Mouse (Mus musculus): ENCODE data around the gene Abhd6. TPM values are rescaled to one million over a fixed set of nuclear protein-coding genes. Genes with fewer than 3 reads are reported as not detected.
A peak's percentile ranks its signal among the peaks of the same experiment; 100 is the strongest.

Gene Abhd6
- total and polyA plus RNA-seq, 3 experiments = not detected

- H3K4me3 ChIP-seq (ENCODE audit: low read depth, low read length) = no peak overlapping the region
- no peak for ATAC-seq (ENCODE audit: extremely low read depth, insufficient number of reproducible peaks, low FRiP score, poor library complexity, severe bottlenecking)
These were observed 11.5 kb upstream of the Abhd6 start for GRCm38 (mm10) chr14:7991108-7991776.

DNA sequence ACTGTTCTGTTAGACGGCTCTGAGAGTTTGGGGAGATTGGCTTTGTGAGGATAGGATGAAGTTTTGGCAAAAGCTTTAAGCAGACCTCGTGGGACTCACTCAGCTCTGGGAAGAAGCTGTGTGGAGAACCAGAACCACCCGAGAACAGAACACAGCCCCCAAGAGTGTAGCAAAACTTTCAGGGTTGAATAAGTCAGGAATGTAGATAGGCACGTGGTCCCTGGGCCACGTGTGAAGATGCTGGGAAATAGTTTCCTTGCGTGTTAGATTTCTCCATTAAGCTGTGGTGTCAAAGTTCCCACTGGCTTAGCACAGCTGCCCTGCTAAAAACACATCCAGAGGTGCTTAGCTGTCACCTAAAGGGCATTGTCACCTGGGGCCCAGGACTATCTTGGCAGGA, 10.5 kb upstream of the Abhd6 start:
- H3K4me3 ChIP-seq (ENCODE audit: low read depth, low read length) = no peak overlapping the region
- 0 out of 2 replicates have a peak, but pooled peaks cover under 1% of the 10 kb centered on the region for H3K4me1 ChIP-seq (ENCODE audit: insufficient read depth, low read depth, low read length)
- ATAC-seq (ENCODE audit: extremely low read depth, insufficient number of reproducible peaks, low FRiP score, poor library complexity, severe bottlenecking) (no peak), DNase-seq (ENCODE audit: low spot score) (no peak)
- 0 out of 2 replicates have a peak, but pooled peaks cover 2% of the 10 kb centered on the region for H3K27me3 ChIP-seq (ENCODE audit: insufficient read depth, low read length)
- H3K9me3 ChIP-seq (replicated peaks) = no peaks in the 10 kb centered on the region
- TF ChIP-seq TAL1 (conservative IDR thresholded peaks at IDR 0.05; ENCODE audit: low read depth, low read length) (no peak), POLR2AphosphoS5 (IDR thresholded peaks at IDR 0.05; ENCODE audit: insufficient replicate concordance, low read depth, low read length) (no peak), GATA1 (IDR thresholded peaks at IDR 0.05; ENCODE audit: borderline replicate concordance, low read length) (no peak), CTCF (IDR thresholded peaks at IDR 0.05; ENCODE audit: low read depth, low read length) (no peak), GATA2 (IDR thresholded peaks at IDR 0.05; ENCODE audit: borderline replicate concordance, low read depth, low read length) (no peak)
- no peaks in the 10 kb centered on the region for H3K36me3 ChIP-seq (replicated peaks)

More at GRCm38 (mm10) chr14:7991108-7991776, 11.5 kb upstream of the Abhd6 start:
- no peaks in the 10 kb centered on the region for H3K9me3 ChIP-seq (replicated peaks)
- H3K27me3 ChIP-seq (ENCODE audit: insufficient read depth, low read length) = 0 out of 2 replicates have a peak, but pooled peaks cover 2% of the 10 kb centered on the region
- H3K4me1 ChIP-seq (ENCODE audit: insufficient read depth, low read depth, low read length) = 0 out of 2 replicates have a peak, but pooled peaks cover 3% of the 10 kb centered on the region
- TF ChIP-seq CTCF (IDR thresholded peaks at IDR 0.05; ENCODE audit: low read depth, low read length) (no peak), POLR2AphosphoS5 (IDR thresholded peaks at IDR 0.05; ENCODE audit: insufficient replicate concordance, low read depth, low read length) (no peak), GATA2 (IDR thresholded peaks at IDR 0.05; ENCODE audit: borderline replicate concordance, low read depth, low read length) (no peak), TAL1 (conservative IDR thresholded peaks at IDR 0.05; ENCODE audit: low read depth, low read length) (no peak), GATA1 (IDR thresholded peaks at IDR 0.05; ENCODE audit: borderline replicate concordance, low read length) (no peak)
- H3K36me3 ChIP-seq (replicated peaks) = no peaks in the 10 kb centered on the region
- no peak for DNase-seq (ENCODE audit: low spot score)

GRCm38 (mm10) chr14:7994271-7994767, 8.4 kb upstream of the Abhd6 start, which contains the start of gene Dnase1l3:
TSS of gene Dnase1l3 (minus strand) at chr14:7994573.
- no peak within 1 kb of the TSS for H3K4me3 ChIP-seq (ENCODE audit: low read depth, low read length)
- TF ChIP-seq TAL1 (conservative IDR thresholded peaks at IDR 0.05; ENCODE audit: low read depth, low read length) (no peak), CTCF (IDR thresholded peaks at IDR 0.05; ENCODE audit: low read depth, low read length) (no peak), GATA2 (IDR thresholded peaks at IDR 0.05; ENCODE audit: borderline replicate concordance, low read depth, low read length) (no peak), GATA1 (IDR thresholded peaks at IDR 0.05; ENCODE audit: borderline replicate concordance, low read length) (no peak), POLR2AphosphoS5 (IDR thresholded peaks at IDR 0.05; ENCODE audit: insufficient replicate concordance, low read depth, low read length) (no peak)
- DNase-seq (ENCODE audit: low spot score) = no peak
- 0 out of 2 replicates have a peak, but pooled peaks cover 2% of the 10 kb centered on the region for H3K27me3 ChIP-seq (ENCODE audit: insufficient read depth, low read length)
- no peaks in the 10 kb centered on the region for H3K9me3 ChIP-seq (replicated peaks)
- no peaks in the 10 kb centered on the region for H3K4me1 ChIP-seq (ENCODE audit: insufficient read depth, low read depth, low read length)
- no peak for ATAC-seq (ENCODE audit: extremely low read depth, insufficient number of reproducible peaks, low FRiP score, poor library complexity, severe bottlenecking)
- H3K36me3 ChIP-seq (replicated peaks) = no peaks in the 10 kb centered on the region

DNA sequence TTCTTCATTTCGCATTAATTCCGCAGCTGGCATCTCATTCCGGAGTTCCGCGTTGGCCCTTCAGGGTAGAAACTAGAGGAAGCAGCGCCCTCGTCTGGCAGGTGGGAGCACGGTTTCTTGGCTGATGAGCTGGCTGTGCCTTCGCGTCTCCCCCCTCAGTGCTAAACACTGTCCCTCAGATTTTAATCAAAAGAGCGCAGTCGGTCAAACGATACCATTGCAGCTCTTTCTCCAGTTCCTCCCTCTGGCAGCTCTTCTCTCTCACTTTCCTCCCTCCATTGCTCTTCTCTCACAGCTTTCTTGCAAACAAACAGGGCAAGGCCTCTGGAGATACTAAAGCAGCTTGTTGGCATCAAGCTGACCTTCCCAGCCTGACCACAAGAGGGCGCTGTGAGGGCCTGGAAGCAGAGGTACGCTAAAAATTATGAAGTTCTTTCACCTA, 5.4 kb upstream of the Abhd6 start:
- TF ChIP-seq CTCF (IDR thresholded peaks at IDR 0.05; ENCODE audit: low read depth, low read length) = peak; percentile 91
- no peak for TF ChIP-seq POLR2AphosphoS5 (IDR thresholded peaks at IDR 0.05; ENCODE audit: insufficient replicate concordance, low read depth, low read length)
- DNase-seq (ENCODE audit: low spot score) (peak; percentile 16), ATAC-seq (ENCODE audit: extremely low read depth, insufficient number of reproducible peaks, low FRiP score, poor library complexity, severe bottlenecking) (no peak)
- Histone ChIP-seq H3K27me3 (ENCODE audit: insufficient read depth, low read length) (peaks cover 8% of the 10 kb centered on the region), H3K4me1 (ENCODE audit: insufficient read depth, low read depth, low read length) (no peaks in the 10 kb centered on the region; the same call in 1 of the 2 replicates), H3K4me3 (ENCODE audit: low read depth, low read length) (no peak overlapping the region), H3K9me3 (replicated peaks) (no peaks in the 10 kb centered on the region), H3K36me3 (replicated peaks) (no peaks in the 10 kb centered on the region)

GRCm38 (mm10) chr14:7999030-7999429, 3.7 kb upstream of the Abhd6 start:
- Histone ChIP-seq H3K9me3 (replicated peaks) (no peaks in the 10 kb centered on the region), H3K4me3 (ENCODE audit: low read depth, low read length) (no peak overlapping the region), H3K36me3 (replicated peaks) (no peaks in the 10 kb centered on the region), H3K4me1 (ENCODE audit: insufficient read depth, low read depth, low read length) (no peaks in the 10 kb centered on the region; the same call in 1 of the 2 replicates), H3K27me3 (ENCODE audit: insufficient read depth, low read length) (peaks cover 13% of the 10 kb centered on the region)
- DNase-seq (ENCODE audit: low spot score) (no peak), ATAC-seq (ENCODE audit: extremely low read depth, insufficient number of reproducible peaks, low FRiP score, poor library complexity, severe bottlenecking) (no peak)
- no peak for TF ChIP-seq CTCF (IDR thresholded peaks at IDR 0.05; ENCODE audit: low read depth, low read length)
- TF ChIP-seq GATA2 (IDR thresholded peaks at IDR 0.05; ENCODE audit: borderline replicate concordance, low read depth, low read length) = no peak
- no peak for TF ChIP-seq TAL1 (conservative IDR thresholded peaks at IDR 0.05; ENCODE audit: low read depth, low read length)
- no peak for TF ChIP-seq GATA1 (IDR thresholded peaks at IDR 0.05; ENCODE audit: borderline replicate concordance, low read length)
- no peak for TF ChIP-seq POLR2AphosphoS5 (IDR thresholded peaks at IDR 0.05; ENCODE audit: insufficient replicate concordance, low read depth, low read length)

DNA sequence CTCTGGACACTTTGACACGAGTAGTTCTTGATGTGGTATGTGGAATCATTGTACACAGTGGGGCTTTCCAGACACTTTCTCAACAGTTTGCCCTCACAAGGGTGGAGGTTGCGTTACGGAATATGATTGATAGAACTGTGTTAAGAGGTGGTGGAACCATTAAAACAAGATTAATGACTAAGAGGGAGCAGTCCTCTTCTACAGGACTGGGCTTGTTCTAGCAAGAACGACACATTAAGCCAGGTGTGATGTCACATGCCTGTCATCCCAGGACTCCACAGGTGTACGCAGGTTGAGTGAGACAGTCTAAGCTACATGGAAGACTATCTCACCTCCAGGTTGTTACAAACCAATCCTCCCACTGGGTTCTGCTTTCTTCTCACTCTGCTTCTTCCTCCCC, 3.3 kb upstream of the Abhd6 start:
- H3K4me1 ChIP-seq (ENCODE audit: insufficient read depth, low read depth, low read length) = no peaks in the 10 kb centered on the region; the same call in 1 of the 2 replicates
- no peaks in the 10 kb centered on the region for H3K36me3 ChIP-seq (replicated peaks)
- ATAC-seq (ENCODE audit: extremely low read depth, insufficient number of reproducible peaks, low FRiP score, poor library complexity, severe bottlenecking) = no peak
- H3K27me3 ChIP-seq (ENCODE audit: insufficient read depth, low read length) = peaks cover 13% of the 10 kb centered on the region
- TF ChIP-seq POLR2AphosphoS5 (IDR thresholded peaks at IDR 0.05; ENCODE audit: insufficient replicate concordance, low read depth, low read length) (no peak), GATA2 (IDR thresholded peaks at IDR 0.05; ENCODE audit: borderline replicate concordance, low read depth, low read length) (no peak), GATA1 (IDR thresholded peaks at IDR 0.05; ENCODE audit: borderline replicate concordance, low read length) (no peak), TAL1 (conservative IDR thresholded peaks at IDR 0.05; ENCODE audit: low read depth, low read length) (no peak), CTCF (IDR thresholded peaks at IDR 0.05; ENCODE audit: low read depth, low read length) (no peak)
- DNase-seq (ENCODE audit: low spot score) = no peak
- H3K9me3 ChIP-seq (replicated peaks) = no peaks in the 10 kb centered on the region
- no peak overlapping the region for H3K4me3 ChIP-seq (ENCODE audit: low read depth, low read length)
